Mouse (Mus musculus) neural tube, embryonic 11.5 days (tissue): ENCODE measurements around the gene Fam189b. TPM values are rescaled to one million over a fixed set of nuclear protein-coding genes. Genes with fewer than 3 reads are reported as not detected.

ENCODE experiments used
- ATAC-seq: fragments of 200-750 bp; cut with Nextera tagmentation; 2 replicates; pipeline ENCODE4 v1.8.0; 2017; ENCODE audit warnings: moderate number of reproducible peaks, mild to moderate bottlenecking, moderate TSS enrichment, moderate library complexity; ENCODE audit not compliant: insufficient read depth, low FRiP score, low TSS enrichment
- DNase-seq: peaks from one replicate; pipeline ENCODE4 v3.0.0-alpha.2; 2015; ENCODE audit warnings: low spot score
- H3K27ac ChIP-seq: fragments of 300-500 bp; sonication (generic); 2 replicates; pipeline ENCODE4 v1.5.1; 2014; ENCODE audit warnings: low read depth, mild to moderate bottlenecking, low read length
- H3K27me3 ChIP-seq: fragments of 300-500 bp; sonication (generic); 2 replicates; pipeline ENCODE4 v1.6.1; 2014; ENCODE audit warnings: mild to moderate bottlenecking, low read length, mixed read lengths; ENCODE audit not compliant: control insufficient read depth, insufficient read depth
- H3K36me3 ChIP-seq: fragments of 300-500 bp; sonication (generic); 2 replicates; pipeline ENCODE4 v1.6.1; 2014; ENCODE audit warnings: mild to moderate bottlenecking, low read length, moderate library complexity, mixed read lengths; ENCODE audit not compliant: control insufficient read depth, insufficient read depth
- H3K4me1 ChIP-seq: fragments of 300-500 bp; sonication (generic); 2 replicates; pipeline ENCODE4 v1.6.1; 2014; ENCODE audit warnings: low read length, mixed read lengths; ENCODE audit not compliant: control insufficient read depth, insufficient read depth
- H3K4me2 ChIP-seq: fragments of 300-500 bp; sonication (generic); 2 replicates; pipeline ENCODE4 v1.6.1; 2014; ENCODE audit warnings: low read depth, mild to moderate bottlenecking, moderate library complexity
- H3K4me3 ChIP-seq: fragments of 300-500 bp; sonication (generic); 2 replicates; pipeline ENCODE4 v1.5.1; 2014; ENCODE audit warnings: low read depth, low read length
- H3K9ac ChIP-seq: fragments of 300-500 bp; sonication (generic); 2 replicates; pipeline ENCODE4 v1.6.1; 2014; ENCODE audit warnings: mild to moderate bottlenecking, low read length
- H3K9me3 ChIP-seq: fragments of 300-500 bp; sonication (generic); 2 replicates; pipeline ENCODE4 v1.6.1; 2016; ENCODE audit warnings: low read length; ENCODE audit not compliant: control insufficient read depth
- WGBS: fragments of 180-500 bp; shearing (Covaris S2); extraction: QIAGEN DNeasy Blood & Tissue Kit; methylation state at CpG from one replicate; pipeline ENCODE4 v1.1.7; 2014; 5-methylcytosine and 5-hydroxymethylcytosine counted together
- polyA plus RNA-seq: library from polyadenylated mRNA; unstranded; fragments of >200 nt; fragmentation: Nextera tagmentation; extraction: Ambion mirVana; gene quantifications from 2 replicates; pipeline ENCODE4 v1.2.1, GENCODE M21; 2014

Fam189b gene
- polyA plus RNA-seq, 1 experiment from 2014 or later, result 36.9 TPM

DNA sequence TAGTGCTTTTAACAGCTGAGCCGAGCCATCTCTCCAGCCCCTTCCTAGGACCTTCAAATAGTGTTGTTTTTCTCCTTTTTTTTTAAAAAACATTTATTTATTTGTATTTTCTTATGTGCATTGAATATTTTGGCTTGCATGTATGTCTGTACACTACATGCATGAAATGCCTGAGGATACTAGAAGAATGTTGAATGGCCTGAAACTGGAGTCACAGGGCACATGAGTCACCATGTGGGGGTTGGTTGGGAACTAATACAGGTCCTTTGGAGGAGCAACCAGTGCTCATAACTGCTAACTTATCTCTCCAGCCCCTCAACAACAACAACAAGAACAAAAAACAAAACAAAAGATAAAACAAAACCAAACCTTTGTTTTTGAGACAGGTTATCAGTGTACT is 19.8 kb upstream of the Fam189b start:
- H3K9ac ChIP-seq, result no peak overlapping the region
- DNase-seq (no peak), ATAC-seq (no peak)
- no peaks in the 10 kb centered on the region; the same call in 1 of the 2 replicates for H3K36me3 ChIP-seq
- no peak overlapping the region for H3K27ac ChIP-seq
- 79% methylated on average over 1 of the region's 1 CpGs for WGBS
- H3K27me3 ChIP-seq, result peaks cover 4% of the 10 kb centered on the region; the same call in 1 of the 2 replicates
- no peak overlapping the region for H3K4me2 ChIP-seq
- H3K4me3 ChIP-seq, result no peak overlapping the region
- H3K4me1 ChIP-seq, result peaks cover 15% of the 10 kb centered on the region
- no peaks in the 10 kb centered on the region for H3K9me3 ChIP-seq

DNA sequence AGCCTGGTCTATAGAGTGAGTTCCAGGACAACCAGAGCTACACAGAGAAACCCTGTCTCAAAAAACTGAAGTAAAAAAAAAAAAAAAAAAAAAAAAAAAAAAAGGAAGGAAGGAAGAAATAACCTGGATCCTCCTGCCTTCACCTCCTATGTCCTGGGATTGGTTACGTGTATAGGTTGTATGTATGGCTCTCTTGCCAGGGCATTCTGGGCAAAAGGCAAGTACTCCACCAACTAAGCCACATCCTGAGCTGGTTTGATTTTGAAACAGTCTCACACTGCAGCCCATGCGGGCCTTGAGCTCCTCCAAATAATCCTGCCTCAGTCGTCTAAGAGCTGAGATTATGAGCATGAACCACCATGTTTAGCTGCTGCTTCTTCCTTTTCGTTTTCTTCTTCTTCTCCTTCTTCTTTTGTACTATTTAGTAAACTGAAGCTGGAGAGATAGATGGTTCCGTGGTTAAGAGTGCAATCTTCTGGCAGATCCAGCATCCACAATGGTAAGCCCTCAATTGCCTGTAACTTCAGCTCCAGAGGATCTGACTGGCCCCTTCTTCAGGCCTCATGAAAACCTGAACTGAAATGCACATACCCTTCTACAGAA is 19.2 kb upstream of the Fam189b start:
- Histone ChIP-seq H3K36me3 (peaks cover 2% of the 10 kb centered on the region), H3K9me3 (no peaks in the 10 kb centered on the region), H3K4me2 (peak overlapping the region; percentile 83), H3K27ac (no peak overlapping the region), H3K4me1 (peaks cover 13% of the 10 kb centered on the region), H3K4me3 (peak overlapping the region; percentile 77), H3K27me3 (peaks cover 3% of the 10 kb centered on the region; the same call in 1 of the 2 replicates), H3K9ac (no peak overlapping the region)
- DNase-seq (no peak), ATAC-seq (no peak)
- WGBS, result 79% methylated on average over 5 of the region's 5 CpGs

DNA sequence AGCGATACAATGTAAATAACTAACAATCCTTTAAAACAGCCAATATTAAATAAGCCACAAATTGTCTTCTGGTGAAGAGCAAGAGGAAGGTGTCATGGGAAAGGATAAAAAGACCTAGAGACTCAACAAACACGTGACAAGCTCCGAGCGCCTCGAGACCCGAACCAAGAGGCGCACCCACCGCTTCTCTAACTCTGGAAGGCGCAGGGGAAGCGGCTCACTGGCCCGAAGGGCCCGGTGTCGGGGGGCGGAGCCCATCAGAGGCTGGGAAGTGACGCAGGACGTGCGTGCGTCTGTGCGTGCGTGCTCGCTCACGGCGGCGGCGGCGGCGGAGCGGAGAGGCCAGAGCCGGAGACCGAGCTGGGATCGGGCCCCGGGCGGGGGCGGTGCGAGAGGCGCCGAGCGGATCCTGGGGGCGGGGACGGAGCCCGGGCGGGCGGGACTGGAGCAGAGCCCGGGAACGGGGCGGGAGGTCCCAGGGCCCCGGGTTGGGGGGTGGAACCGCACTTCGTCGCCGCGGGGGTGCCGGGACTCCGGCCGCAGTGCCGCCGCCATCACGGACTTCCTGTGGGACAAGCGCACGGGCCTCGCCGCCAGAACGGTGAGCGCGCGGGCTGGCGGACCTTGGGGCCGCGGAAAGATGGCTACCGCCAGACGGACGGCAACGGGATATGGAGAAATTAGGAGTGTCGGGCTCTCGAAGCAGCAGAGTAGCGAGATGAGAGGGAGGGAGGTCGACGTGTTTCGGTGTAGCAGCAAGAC is 18.3 kb upstream of the Fam189b start, which contains the start of gene Clk2:
Gene Clk2 (plus strand): TSS at position 290 of the 762 bp plus-strand sequence.
- Histone ChIP-seq H3K9me3 (no peaks in the 10 kb centered on the region), H3K9ac (peak within 1 kb of the TSS; percentile 88), H3K36me3 (peaks cover 10% of the 10 kb centered on the region), H3K4me3 (peak within 1 kb of the TSS; percentile 77), H3K4me2 (peak within 1 kb of the TSS; percentile 83), H3K27me3 (no peaks in the 10 kb centered on the region), H3K4me1 (peaks cover 9% of the 10 kb centered on the region), H3K27ac (peak within 1 kb of the TSS; percentile 90)
- DNase-seq, result peak; percentile 97
- under 1% methylated on average over 76 of the region's 79 CpGs for WGBS
- ATAC-seq, result peak; percentile 93

DNA sequence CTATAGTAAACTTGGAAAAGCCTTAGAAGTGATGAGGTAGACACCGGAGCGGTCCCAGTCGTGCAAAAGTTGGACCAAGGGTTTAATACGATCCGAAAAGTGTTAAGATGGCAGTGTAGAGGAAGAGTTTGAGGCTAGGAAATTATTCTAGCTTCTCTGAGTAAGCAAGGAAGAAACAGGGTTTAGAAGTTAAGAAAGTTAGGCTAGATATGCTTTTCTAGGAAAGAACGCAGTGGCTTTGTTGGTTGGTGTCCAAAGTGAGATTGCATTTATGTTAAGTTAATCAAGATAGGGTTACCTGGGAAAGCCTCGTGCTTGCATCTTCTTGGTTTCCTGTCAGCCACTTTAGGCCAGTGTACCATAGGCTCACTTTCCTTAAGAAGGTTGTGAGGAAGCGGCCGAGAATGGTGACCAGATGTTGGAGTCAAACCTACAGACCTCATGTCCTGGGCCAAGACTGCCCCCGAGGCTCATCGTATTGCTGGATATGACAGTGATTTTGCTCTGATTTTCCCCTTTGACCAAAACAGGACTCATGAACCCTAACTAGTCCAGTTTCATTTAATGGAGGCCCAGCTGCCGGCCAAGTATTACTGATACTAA is 17.6 kb upstream of the Fam189b start:
- ATAC-seq, result no peak
- no peaks in the 10 kb centered on the region for H3K9me3 ChIP-seq
- peaks cover 7% of the 10 kb centered on the region for H3K4me1 ChIP-seq
- peaks cover 17% of the 10 kb centered on the region for H3K36me3 ChIP-seq
- peak overlapping the region; percentile 77 for H3K4me3 ChIP-seq
- peak overlapping the region; percentile 90 for H3K27ac ChIP-seq
- peak overlapping the region; percentile 83 for H3K4me2 ChIP-seq
- no peaks in the 10 kb centered on the region for H3K27me3 ChIP-seq
- no peak for DNase-seq
- peak overlapping the region; percentile 88 for H3K9ac ChIP-seq
- 24% methylated on average over 12 of the region's 12 CpGs for WGBS

DNA sequence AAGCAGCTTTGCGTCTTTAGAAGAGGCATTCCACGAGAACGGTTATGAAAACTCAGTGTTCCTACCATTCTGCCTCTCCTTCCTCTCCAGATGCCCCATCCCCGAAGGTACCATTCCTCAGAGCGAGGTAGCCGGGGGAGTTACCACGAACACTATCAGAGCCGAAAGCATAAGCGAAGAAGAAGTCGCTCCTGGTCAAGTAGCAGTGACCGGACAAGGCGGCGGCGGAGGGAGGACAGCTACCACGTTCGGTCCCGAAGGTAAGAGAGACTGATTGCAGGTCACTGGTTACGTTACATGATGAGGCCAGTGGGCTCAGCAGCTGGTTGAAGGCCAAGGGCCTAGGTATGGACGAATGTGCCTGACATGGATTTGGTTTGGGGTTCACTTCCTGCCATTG is 16.0 kb upstream of the Fam189b start:
- peaks cover 7% of the 10 kb centered on the region for H3K4me1 ChIP-seq
- DNase-seq (no peak), ATAC-seq (no peak)
- H3K9me3 ChIP-seq, result no peaks in the 10 kb centered on the region
- no peak overlapping the region for H3K27ac ChIP-seq
- no peak overlapping the region for H3K4me3 ChIP-seq
- 97% methylated on average over 19 of the region's 19 CpGs for WGBS
- H3K9ac ChIP-seq, result no peak overlapping the region
- peaks cover 23% of the 10 kb centered on the region for H3K36me3 ChIP-seq
- H3K27me3 ChIP-seq, result no peaks in the 10 kb centered on the region
- no peak overlapping the region for H3K4me2 ChIP-seq

DNA sequence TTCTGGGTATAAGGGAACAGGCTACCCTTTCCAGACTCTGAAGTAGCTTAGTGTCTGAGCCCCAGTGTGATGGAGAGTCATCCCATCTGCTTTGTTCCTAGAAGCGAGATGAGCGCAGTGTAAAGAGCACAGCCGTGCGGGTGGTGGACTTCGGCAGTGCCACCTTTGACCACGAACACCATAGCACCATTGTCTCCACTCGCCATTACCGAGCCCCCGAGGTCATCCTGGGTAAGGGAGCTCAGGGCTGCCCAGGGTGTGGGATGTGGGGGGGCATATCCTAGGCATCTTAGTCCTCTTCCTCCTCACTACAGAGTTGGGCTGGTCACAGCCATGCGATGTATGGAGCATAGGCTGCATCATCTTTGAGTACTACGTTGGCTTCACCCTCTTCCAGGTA is 8.1 kb upstream of the Fam189b start:
- Histone ChIP-seq H3K9me3 (no peaks in the 10 kb centered on the region), H3K9ac (no peak overlapping the region), H3K4me1 (peaks cover 9% of the 10 kb centered on the region), H3K4me3 (no peak overlapping the region), H3K27me3 (no peaks in the 10 kb centered on the region), H3K4me2 (no peak overlapping the region), H3K27ac (no peak overlapping the region), H3K36me3 (peaks cover 32% of the 10 kb centered on the region)
- DNase-seq (no peak), ATAC-seq (no peak)
- 94% methylated on average over 11 of the region's 11 CpGs for WGBS

DNA sequence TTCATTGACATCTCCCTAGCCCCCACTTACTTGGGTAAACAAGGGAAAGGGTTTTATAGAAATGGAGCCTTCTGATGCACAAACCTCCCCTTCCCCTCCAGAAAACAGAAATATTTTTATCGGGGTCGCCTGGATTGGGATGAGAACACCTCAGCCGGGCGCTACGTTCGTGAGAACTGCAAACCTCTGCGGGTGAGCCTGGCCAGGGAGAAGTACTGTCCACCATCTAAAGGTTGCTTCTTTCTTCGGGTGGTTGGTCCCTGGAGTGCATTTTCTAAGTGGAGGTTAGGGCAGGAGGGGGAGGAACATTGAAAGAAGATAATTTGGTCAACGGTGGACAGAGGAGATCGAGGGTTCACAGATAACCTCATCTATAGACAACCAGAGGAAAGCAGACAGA is 7.4 kb upstream of the Fam189b start:
- Histone ChIP-seq H3K4me1 (peaks cover 9% of the 10 kb centered on the region), H3K9me3 (no peaks in the 10 kb centered on the region), H3K27ac (no peak overlapping the region), H3K9ac (no peak overlapping the region), H3K4me3 (no peak overlapping the region), H3K4me2 (no peak overlapping the region), H3K27me3 (no peaks in the 10 kb centered on the region), H3K36me3 (peaks cover 27% of the 10 kb centered on the region)
- DNase-seq (no peak), ATAC-seq (no peak)
- WGBS, result 92% methylated on average over 10 of the region's 10 CpGs

DNA sequence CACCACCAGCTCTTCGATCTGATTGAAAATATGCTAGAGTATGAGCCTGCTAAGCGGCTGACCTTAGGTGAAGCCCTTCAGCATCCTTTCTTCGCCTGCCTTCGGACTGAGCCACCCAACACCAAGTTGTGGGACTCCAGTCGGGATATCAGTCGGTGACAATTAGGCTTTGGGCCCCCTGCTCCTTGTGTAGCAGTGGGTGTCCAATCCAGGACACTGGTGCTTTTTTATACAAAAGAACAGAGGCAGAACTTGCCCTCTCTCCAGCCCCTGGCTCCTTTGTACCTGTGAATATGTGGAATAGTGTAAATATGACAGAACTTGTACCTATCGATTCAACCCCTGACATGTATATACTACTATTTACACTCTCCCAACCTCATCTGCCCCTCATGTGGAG is 6.5 kb upstream of the Fam189b start:
- H3K4me3 ChIP-seq, result no peak overlapping the region
- WGBS, result 84% methylated on average over 7 of the region's 7 CpGs
- ATAC-seq, result peak; percentile 18; the same call in 1 of the 2 replicates

More for the DNA sequence above, 6.5 kb upstream of the Fam189b start:
- Histone ChIP-seq H3K4me2 (no peak overlapping the region), H3K4me1 (peaks cover 9% of the 10 kb centered on the region), H3K9me3 (no peaks in the 10 kb centered on the region), H3K9ac (no peak overlapping the region), H3K27me3 (no peaks in the 10 kb centered on the region), H3K36me3 (peaks cover 26% of the 10 kb centered on the region), H3K27ac (no peak overlapping the region)
- DNase-seq, result no peak
